Mouse (Mus musculus) kidney, postnatal 25 days (tissue): ENCODE data around the gene Dusp5.
"Not testable (repeated sequence)": the region's sequence is repeated elsewhere in the genome, so short reads cannot be mapped to it uniquely, and the experiment has no call there.

Experiments
- DNase-seq, 2 experiments: peaks; one replicate each; pipeline ENCODE4 v3.0.0; 2021; ENCODE audit warnings: mixed read lengths in 2 of 2

Dusp5 gene

DNA sequence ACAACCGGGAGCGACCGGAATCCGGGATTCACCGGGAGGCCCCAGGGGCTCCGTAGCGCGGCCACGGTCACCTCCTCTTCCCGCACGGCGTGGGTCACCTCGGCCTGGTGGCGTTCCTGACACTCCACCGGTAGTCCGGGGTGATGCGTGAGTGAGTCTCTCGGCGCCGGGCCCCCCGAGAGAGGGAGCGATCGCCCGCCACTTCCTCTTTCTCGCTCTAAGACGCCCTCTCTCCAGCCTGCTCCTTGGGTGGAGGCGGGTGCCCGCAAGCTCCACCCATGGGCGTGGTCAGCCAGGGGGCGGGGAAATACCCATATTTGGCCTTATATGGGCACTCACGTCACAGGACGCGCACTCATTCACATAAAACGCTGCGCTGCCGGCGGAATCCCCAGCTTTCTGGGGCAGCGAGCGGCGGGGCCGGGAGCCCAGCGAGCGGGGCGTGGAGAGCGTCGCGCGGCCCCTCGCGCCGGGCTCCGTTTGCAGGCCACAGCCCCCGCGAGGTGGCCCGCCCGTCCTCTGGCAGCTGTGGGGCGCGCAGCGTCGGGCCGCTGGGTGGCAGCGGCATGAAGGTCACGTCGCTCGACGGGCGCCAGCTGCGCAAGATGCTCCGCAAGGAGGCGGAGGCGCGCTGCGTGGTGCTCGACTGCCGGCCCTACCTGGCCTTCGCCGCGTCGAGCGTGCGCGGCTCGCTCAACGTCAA lies at the start of gene Dusp5:
Gene Dusp5 (plus strand): TSS at position 358 of the 703 bp plus-strand sequence.
- DNase-seq, result peak; percentile 97 to 98

DNA sequence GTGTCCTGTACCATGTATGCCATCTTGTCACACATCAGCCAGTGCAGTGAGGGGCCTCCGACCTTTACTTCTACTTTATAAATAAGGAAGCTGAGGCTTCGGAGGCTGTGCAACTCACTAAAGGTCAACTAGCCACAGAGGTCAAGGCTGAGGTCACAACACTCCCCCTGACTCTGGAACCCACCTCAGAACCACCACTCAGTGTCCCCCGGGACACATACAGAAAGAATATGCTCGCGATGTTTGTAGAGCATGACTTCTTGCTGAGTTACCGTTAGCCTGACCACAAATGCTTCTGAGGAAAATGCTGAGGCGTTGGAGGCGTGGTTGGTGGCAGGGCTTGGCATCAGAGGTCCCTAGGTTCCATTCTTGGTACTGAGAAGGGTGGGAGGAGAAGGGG lies 49.3 kb upstream of the Dusp5 start:
- no peak for DNase-seq

DNA sequence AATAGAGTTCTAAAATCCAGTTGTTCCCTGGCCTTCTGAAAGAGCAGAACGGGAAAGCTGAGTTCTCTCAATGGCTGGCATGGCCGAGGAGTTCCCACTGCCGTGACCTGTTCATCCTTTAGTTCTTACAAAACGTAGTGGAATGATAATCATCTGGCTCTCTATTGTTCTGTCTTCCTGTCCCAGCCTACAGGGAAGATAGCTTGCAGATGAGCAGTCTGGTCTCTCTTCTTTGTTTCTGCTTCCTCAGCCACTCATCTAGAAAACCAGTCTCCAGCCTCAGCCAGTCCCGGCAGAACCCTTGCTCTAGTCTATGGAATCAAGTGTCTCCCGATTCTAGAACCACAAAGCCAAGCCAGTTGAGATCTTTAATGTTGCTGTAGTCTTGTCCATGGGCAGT lies 46.8 kb upstream of the Dusp5 start:
- no peak for DNase-seq

DNA sequence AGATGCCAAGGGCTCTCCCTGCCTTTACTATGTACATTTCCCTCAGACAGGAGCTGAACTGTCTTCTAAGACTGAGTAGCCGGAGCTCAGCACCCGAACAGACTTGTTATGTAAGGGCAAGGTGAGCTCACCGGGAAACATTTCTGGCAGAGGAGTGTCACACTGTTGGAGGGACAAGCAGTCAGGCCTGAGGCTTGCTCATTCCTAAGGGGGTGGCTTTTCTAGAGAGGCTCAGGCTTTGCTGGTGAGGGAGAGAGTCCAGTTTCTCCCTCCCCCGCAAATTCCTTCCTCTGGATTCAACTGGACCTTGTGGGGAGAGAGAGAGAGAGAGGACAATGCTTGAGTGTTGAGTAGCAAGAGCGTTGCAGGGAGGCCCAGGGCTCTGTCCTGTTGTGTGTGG lies 46.4 kb upstream of the Dusp5 start:
- no peak for DNase-seq

DNA sequence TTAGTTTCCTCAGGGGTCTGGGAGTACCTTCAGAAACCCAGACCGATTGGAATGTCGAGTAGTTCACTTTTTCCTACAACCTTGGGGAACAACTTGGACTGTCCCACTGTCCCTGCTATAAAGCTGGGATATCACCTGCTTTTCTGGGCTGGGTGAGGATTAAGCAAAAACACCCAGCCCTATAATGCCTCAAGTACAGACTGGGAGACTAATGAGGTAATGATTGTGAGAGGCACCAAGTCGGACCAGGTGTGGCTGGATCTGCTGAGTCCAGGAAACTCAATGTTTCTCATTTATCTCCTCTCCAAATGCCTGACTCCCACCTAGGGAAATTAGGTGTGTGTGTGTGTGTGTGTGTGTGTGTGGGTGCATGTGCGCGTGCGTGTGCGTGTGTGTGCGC lies 44.9 kb upstream of the Dusp5 start:
- no peak for DNase-seq

DNA sequence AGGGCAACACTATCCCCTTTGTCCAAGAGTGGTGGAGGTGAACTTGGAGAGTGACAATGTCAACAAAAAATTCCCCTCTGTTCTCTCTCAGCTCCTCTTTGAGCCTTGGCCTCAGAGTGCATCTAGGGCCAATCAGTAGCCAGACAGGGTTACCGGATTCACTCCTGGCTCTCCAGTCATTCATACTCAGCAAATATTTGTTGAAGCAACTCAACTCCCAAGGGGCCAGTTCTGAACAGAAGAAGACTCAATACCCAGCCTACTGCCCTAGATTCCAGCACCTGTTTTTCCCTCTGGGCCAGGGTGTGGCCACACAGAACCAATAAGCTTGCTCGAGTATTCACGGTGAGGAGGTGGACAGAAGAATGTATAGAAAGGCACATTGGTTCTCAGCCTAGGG lies 44.0 kb upstream of the Dusp5 start:
- no peak for DNase-seq

DNA sequence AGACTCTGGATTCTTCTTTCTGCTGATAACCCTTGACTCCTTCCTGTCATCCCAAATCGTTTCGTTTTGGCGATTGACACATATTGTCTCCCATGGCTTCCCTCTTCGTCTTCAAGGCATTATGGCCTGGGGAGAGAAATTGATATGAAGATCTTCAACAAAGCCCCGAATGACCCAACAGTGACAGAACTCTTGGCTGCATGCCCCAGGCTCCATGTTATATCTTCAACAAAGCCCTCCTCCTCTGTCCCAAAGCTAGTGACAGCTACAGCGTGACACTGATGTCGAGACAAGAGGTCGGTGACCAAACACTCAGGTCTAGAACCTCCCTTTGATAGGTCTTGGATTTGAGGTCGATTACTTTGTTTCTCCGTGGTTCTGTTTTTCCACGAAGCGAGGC lies 39.7 kb upstream of the Dusp5 start:
- no peak for DNase-seq

DNA sequence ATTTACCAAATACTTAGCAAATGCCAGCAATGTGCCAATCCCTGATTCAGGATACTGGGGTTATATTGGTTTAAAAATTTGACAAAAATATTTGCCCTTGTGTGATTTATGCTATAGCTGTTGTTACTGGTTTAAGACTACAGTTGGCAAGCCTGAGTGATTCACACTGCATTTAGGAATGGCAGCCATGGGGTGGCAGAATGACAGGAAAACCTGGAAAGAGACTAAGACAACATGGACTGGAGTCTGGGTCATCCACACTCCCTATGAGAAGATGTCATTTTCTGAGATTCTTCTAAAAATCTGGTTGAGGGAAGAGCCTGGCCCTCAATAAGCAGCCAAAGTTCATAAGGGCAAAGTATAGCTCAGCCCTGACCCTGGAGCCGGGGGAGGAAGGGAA lies 39.0 kb upstream of the Dusp5 start:
- DNase-seq, result no peak

DNA sequence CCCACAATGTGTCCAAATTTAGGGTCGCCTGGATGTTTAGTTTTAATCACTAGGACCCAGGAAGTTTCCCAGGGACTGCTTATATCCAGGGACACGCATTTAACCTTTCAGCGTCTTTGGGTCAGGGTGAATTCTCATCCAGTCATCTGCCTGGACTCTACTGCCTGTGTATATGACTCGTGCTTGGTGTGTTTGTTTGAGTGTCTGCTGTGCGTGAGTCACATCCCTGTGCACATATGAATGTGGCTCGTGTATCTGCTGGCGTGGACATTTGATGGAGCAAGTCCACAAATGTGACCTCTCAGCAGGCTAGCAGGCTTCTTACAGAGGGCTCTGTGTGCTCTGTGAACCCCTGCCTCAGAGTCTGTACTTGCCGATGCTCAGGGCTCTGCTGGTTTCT lies 38.0 kb upstream of the Dusp5 start:
- peak in 1 of 2 experiments; percentile 17 for DNase-seq

DNA sequence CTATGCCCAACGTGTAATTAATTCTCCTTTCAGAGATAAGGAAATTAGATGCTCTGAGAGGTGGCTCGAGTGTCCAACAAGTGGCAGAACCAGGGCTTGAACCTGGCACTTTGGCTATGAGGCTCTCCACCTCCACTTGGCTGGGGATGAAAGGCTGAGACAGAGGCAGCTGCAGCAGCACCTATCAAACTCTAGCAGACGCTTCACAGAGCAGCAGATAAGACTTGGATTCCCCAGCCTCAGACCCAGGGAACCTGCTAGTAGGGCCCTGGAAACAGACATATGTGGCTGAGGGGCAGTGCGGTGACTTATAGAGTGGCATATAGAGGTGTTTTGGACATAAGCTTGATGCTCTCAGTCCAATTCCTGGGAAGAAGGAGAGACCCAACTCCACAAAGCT lies 36.4 kb upstream of the Dusp5 start:
- DNase-seq, result no peak

DNA sequence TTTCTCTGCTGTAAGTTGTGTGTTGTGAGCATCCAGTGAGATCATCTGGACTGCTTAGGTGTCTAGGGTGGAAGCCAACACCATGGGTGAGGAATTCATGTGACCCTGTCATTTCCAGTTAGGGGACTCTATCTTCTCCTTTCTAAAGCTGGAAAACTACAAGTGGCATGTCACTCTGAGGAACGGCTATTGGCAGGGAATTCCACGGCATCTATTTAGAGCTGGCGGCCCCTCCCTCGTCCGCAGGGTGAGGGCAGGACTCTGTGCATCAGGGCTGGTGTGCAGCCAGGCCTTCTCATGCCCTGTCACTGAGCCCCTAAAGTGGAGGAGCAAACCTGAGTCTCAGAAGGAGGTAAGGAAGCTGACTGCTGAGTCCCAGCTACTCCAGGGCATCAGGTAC lies 35.0 kb upstream of the Dusp5 start:
- DNase-seq, result no peak

DNA sequence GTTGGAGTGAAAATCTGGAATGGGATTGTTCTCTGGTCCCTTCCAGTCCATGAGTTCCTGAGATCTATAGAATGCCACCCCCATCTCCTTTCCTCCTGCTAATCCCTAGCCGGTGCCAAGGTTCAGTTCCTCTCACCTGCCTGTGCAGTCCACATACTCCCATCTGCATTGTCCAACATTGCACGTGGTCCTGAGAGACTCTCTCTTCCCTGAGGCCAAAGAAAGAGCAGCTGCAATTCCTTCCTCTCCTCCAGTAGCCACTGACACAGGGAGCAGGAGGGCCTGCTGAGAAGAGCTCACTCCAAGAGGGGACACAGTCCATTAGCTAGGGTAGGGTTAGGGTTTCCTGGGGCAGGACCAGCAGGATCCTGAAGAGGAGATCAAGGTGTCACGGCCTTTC lies 31.0 kb upstream of the Dusp5 start:
- no peak for DNase-seq

DNA sequence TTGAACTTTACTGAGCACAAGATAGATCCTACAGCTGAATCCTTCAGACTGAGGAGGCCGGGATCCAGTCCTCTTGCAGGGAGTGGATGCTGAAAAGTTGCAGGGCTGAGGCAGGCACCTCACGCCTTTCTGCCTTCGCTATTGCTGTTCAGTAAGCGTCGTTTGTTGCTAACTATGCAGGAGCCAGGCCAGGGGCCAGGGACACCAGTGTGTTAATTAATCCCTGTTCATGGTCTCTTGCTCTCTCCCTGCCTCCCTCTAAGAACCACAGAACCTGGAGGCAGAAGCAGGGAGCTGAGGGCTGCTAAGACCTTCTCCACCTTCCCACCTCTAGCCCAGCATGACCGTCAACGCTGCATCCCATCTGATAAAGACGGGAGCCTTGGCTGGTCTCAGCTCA lies 29.9 kb upstream of the Dusp5 start:
- no peak for DNase-seq

DNA sequence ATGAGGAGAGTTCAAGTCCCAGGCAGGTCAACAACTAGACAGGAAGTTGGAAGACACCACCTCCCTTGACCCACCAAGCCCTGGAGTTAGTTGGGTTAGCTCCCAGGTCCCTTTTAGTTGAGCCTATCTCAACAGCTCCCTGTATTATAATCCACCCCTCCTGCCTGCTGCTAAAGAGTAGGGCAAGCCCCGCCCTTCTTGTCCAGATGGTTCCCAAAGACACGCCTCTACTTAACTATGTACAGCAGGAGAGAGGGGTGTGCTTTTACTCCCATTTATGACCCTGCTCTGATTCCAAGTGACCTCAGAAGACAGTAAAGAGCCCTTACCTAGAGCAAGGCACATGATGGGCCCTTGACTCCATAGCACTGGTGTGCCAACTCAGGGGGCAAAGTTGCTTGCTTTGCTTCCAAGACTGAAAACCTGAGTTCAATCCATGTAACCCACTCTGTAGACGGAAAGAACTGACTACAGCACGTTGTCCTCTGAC lies 29.4 kb upstream of the Dusp5 start:
- DNase-seq, result peak in 1 of 2 experiments; percentile 56

DNA sequence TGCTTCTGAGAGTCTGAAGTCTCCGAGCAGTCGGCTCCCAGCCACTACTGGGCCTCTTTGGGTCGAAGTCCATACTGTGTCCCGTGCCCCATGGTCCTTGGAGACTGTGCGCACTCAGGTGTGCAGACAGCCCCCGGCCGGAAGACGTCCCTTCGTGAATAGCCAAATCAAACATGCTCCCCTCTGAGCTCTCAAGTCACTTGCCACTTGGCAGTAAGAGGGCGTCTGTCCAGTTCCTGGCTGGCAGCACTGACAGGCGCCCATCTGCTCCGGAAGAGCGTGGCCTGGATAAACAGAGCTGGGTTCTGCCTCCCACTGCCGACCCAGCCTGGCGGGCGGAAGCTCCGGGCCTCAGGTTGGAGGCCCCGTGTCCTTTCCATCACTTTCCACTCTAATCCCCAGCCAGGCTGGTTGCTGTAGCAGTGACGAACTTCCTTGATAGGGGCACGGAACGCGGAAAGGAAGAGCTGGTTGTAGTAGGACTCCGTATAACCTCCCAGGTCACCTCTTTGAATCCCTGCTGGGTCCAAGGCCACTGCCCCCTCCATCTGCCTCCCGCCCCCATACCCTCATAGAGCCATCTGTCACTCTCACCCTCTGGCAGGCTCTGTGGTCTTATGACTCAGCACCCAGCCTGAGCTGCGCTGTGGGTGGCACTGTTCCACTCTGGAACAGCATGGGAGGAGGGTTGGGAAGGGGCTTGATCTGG lies 28.5 kb upstream of the Dusp5 start:
- DNase-seq, result peak; percentile 78 to 91

DNA sequence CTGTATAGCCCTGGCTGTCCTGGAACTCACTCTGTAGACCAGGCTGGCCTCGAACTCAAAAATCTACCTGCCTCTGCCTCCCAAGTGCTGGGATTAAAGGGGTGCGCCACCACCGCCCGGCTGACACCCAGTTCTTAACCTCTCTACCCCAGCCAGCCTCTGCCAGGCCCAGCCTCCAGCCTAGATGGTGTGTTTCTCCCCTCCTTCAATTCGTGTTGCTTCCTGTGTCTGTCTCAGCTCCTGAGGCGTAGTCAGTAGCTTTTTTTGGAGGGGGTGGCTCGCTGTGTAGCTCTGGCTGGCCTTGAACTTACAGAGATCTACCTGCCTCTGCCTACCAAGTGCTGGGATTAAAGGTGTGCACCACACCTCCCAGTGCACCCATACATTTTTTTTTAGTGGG lies 27.7 kb upstream of the Dusp5 start:
- DNase-seq, result not testable (repeated sequence)

DNA sequence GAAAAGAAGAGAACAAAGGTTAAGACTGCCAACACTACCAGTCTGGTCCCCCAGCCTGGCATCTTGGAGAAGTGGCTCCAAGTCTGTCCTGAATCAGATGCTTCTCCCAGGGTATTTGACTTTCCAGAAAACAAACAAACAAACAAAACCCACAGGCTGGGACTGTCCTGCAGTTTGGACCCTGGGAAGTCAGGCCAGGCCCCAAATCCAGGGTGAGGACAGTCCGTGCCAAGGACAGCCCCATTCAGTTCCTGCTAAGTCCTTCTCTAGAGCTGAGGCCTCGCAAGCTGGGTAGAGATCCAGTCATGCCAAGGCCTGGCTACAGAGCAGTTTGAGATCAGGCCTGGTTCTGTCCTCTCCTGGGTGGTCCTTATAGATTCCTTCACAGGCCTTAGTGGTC lies 27.1 kb upstream of the Dusp5 start:
- DNase-seq, result no peak

DNA sequence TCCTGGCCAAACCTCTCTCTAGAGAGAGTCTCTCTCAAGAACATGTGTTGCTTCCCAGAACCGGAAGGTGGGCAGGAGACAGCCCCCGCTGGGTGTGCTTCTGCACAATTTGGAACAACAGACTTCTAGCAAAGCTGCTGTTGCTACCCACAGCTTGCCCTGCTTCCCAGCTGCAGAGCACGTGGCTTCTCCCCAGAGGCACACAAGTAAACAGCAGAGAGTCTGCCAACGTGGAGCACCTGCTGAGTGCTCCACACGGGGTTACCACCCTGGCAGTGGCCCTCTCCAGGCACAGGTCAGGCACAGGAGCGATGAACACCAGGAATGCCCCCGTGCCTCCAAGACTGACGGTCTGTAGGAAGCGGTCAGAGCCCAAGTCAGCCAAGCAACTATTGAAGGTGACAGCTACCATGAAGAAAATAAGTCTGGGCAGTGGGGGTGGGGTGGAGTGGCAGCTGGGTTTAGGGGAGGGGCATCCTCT lies 26.0 kb upstream of the Dusp5 start:
- peak in 1 of 2 experiments; percentile 37 for DNase-seq

DNA sequence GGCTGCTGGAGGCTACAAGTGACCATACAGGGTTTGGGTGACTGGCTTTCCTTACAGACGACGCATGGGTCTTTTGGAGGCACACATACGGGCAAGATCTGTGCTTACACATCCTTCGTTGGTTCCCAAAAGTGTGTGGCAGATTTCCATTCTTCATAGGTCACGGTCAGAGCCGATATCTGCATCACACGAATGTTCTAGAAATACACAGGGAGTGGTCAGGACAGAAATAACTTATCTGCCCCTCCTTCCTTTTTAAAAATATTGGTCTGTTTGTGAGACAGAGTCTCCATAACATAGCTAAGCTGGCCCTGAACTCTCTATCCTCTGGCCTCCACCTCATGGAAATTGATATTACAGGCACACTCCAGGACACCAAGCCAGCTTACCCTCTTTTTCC lies 24.7 kb upstream of the Dusp5 start:
- DNase-seq, result no peak

DNA sequence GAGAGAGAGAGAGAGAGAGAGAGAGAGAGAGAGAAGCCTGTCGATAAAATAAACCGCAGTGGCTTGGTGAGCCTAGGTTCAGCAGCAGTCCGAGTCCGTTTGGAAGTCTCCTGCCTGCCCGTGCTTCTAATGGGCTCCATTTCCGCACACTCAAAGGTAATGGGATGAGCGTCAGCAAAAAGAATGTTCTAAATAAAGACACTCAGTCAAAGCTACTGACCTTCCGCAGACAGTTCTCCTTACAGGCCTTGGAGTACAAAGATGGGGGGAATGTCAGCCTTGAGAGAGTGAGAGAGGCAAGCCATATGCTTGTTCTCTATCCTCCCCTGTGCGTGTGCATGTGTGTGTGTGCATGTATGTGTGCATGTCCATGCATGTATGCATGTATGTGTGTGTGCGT lies 23.2 kb upstream of the Dusp5 start:
- DNase-seq, result no peak

DNA sequence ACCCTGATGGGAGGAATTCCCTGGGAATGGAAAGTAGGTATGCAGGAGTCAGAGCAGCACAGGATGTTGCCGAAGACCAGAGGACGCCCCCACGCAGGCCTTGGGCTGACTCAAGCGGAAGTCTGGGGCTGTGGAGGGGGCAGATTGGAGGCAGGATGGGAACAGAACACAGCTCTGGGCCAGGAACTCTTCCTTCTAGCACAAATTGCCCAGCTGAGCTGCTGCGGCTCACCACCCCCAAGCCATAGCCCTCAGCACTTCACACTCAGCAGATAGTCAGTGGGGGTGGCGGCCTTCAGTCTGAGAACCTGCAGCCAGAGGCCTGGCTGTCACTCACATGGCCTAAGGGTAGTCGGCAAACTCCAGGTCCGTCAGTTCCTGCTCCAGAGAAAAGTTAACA lies 21.4 kb upstream of the Dusp5 start:
- DNase-seq, result no peak

DNA sequence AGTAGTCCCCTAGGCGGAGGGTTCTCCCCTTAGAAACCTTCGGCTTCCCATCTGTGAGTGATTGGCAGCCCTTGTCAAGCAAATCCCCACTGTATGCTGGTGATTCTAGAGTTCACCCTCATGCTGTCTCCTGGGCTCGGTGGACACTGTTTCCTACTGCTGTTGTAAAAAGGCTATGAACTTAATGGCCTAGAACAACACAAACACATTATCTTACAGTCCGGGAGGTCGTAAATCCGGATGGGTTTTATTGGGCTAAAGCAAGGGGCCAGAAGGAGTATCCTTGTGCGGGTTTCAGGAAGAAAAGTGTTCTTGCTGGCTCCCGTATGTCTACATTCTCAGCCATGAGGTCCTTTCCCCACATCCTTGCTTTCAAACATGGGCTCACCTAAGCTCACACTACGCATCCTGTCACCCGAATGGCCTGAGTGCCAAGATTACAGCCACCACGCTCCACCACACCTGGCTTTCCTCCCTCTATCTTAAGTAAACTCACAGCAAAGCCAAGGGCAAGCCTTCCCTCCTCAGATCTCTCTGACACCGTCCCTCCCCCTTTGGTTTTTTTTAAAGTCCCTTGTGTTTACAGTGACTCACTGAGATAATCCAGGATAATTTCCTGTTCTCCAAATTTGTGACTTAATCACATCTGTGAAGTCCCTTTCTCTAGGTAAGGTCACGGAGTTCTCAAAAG lies 17.5 kb upstream of the Dusp5 start:
- no peak for DNase-seq

DNA sequence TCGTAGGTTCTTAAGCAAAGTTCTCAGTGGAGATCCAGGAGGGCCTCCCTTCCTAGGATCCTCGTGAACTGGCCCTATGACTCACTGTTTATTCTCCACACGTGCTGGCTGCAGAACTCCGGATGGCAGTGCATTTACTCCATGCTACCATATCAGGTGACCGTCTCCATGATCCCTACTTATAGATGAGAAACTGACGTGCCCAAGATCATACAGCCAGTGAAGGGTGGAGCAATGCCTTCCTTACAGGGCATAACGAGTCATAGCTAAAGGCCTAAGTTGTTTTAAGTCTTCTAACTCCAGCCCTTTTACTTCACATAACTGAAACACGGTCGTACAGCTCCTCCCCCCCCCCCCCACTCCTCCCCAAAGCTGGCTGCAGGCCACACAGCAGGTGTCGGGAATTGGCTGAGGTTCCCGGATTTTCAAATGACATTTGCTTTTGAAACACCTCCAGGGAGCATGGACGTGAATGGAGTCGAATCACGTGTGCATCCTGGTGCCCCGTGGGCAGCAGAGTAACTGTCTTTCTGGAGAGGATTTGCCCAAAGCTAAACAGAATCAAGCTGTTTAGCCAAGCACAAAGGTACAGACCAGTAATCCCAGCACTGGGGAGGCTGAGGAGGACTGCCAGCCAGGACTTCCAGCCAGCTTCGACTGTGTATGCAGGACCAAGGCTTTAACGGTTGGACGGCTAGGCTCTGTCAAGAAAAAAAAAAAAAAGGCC lies 11.4 kb upstream of the Dusp5 start:
- DNase-seq, result peak in 1 of 2 experiments; percentile 45
